Mouse (Mus musculus) heart, adult 2 months (tissue): ENCODE measurements around the gene Slc35b1.

ENCODE experiments used
- CTCF ChIP-seq: fragments of 200-600 bp; IDR thresholded peaks from 2 replicates; pipeline ENCODE4 v1.8.1; 2022; ENCODE audit warnings: antibody characterized with exemption, mild to moderate bottlenecking, moderate library complexity
- EP300 ChIP-seq: fragments of 200-500 bp; IDR thresholded peaks from 2 replicates; pipeline ENCODE4 v1.6.1; 2011; ENCODE audit warnings: low read depth, low read length, control low read depth; ENCODE audit not compliant: insufficient read depth
- POLR2A ChIP-seq: fragments of 200-500 bp; IDR thresholded peaks from 2 replicates; pipeline ENCODE4 v1.6.1; 2011; ENCODE audit warnings: mild to moderate bottlenecking, low read depth, low read length, control low read depth; ENCODE audit not compliant: insufficient read depth

- TF ChIP-seq CTCF: no peak
- no peak for TF ChIP-seq EP300
- no peak for TF ChIP-seq POLR2A
These were observed 30.1 kb upstream of the Slc35b1 start for GRCm38 (mm10) chr11:95354228-95354944.
